ENCODE assay signal across 12 mouse cellular contexts in genomic region chr6:42612218-42612617, GRCm38 (mm10). TPM values are rescaled to one million over a fixed set of nuclear protein-coding genes. Genes with fewer than 3 reads are reported as not detected.
DNase-seq lines count a peak whose midpoint lies in the region; ATAC-seq and TF ChIP-seq lines count a peak whose summit lies in the region.
"Had no signal": no experiment of that assay in that cellular context is flagged by ENCODE, and none has a peak within 500 bp of the region (broad histone marks: within the 10 kb centered on the region; RNA-seq: fewer than 3 reads in every experiment).

No protein-coding gene starts in this region.

- intact Hi-C loops in heart, adult 2 months (cut with DNase I) = loop anchor here (10.0 kb wide), 1 partner anchor 253 kb away; no protein-coding TSS in a partner anchor

- H3K27ac ChIP-seq in heart, adult 2 months = no peak overlapping the region
- no peak overlapping the region for H3K27ac ChIP-seq in heart, embryonic 11.5 days (ENCODE audit: low read depth, low read length)
- no peak overlapping the region for H3K27ac ChIP-seq in lung, postnatal 0 days (ENCODE audit: low read length)
- H3K27ac ChIP-seq: stomach, embryonic 15.5 days had no signal

- H3K79me2 ChIP-seq in heart, adult 2 months (replicated peaks; ENCODE audit: control insufficient read depth, insufficient read depth, low read length) = no peaks in the 10 kb centered on the region

- no peak for ATAC-seq in heart, embryonic 11.5 days (replicated peaks; ENCODE audit: insufficient number of reproducible peaks, low FRiP score, low TSS enrichment)
- no peak for ATAC-seq in lung, postnatal 0 days

- no peak for DNase-seq in heart, adult 2 months
- peak; percentile 77 for DNase-seq in lung, postnatal 0 days (ENCODE audit: low spot score)
- no peak for DNase-seq in lung, postnatal 14 days
- peak; percentile 69 for DNase-seq in adipocyte (ENCODE audit: low spot score)
- peak; percentile 62 for DNase-seq in retina, embryonic 14.5 days (ENCODE audit: low spot score)
- DNase-seq in adrenal gland, postnatal 14 days = no peak

- no peaks in the 10 kb centered on the region; the same call in 1 of the 2 replicates for H3K9me3 ChIP-seq in heart, embryonic 11.5 days (replicated peaks; ENCODE audit: control insufficient read depth, low read length)
- H3K9me3 ChIP-seq in lung, postnatal 0 days (ENCODE audit: low read length) = no peaks in the 10 kb centered on the region
- H3K9me3 ChIP-seq: stomach, embryonic 15.5 days had no signal

- no peaks in the 10 kb centered on the region for H3K36me3 ChIP-seq in heart, adult 2 months (ENCODE audit: control insufficient read depth, insufficient read depth, low read length)
- H3K36me3 ChIP-seq in heart, embryonic 11.5 days (ENCODE audit: control insufficient read depth, insufficient read depth, low read length) = no peaks in the 10 kb centered on the region
- no peaks in the 10 kb centered on the region for H3K36me3 ChIP-seq in lung, postnatal 0 days (ENCODE audit: insufficient read depth, low read length)
- H3K36me3 ChIP-seq: stomach, embryonic 15.5 days had no signal

- peak; percentile 82 for TF ChIP-seq CTCF in heart, adult 2 months (IDR thresholded peaks at IDR 0.05)
- TF ChIP-seq CTCF in lung, postnatal 0 days (IDR thresholded peaks at IDR 0.05) = peak; percentile 71

- H3K27me3 ChIP-seq in heart, adult 2 months (ENCODE audit: control insufficient read depth, insufficient read depth, low read length) = no peaks in the 10 kb centered on the region
- H3K27me3 ChIP-seq in heart, embryonic 11.5 days (ENCODE audit: control insufficient read depth, insufficient read depth, low read length) = no peaks in the 10 kb centered on the region
- no peaks in the 10 kb centered on the region for H3K27me3 ChIP-seq in lung, postnatal 0 days (replicated peaks; ENCODE audit: insufficient read depth, low read length)
- H3K27me3 ChIP-seq: stomach, embryonic 15.5 days had no signal

- H3K9ac ChIP-seq in heart, adult 2 months (ENCODE audit: low read depth, low read length) = no peak overlapping the region
- no peak overlapping the region for H3K9ac ChIP-seq in heart, embryonic 11.5 days (ENCODE audit: low read depth, low read length)
- no peak overlapping the region for H3K9ac ChIP-seq in lung, postnatal 0 days (replicated peaks; ENCODE audit: low read depth)
- H3K9ac ChIP-seq: stomach, embryonic 15.5 days had no signal

- H3K4me1 ChIP-seq in heart, adult 2 months (ENCODE audit: control insufficient read depth, insufficient read depth, low read length) = no peaks in the 10 kb centered on the region
- no peaks in the 10 kb centered on the region; the same call in 1 of the 2 replicates for H3K4me1 ChIP-seq in heart, embryonic 11.5 days (ENCODE audit: control insufficient read depth, insufficient read depth, low read length)
- no peaks in the 10 kb centered on the region for H3K4me1 ChIP-seq in lung, postnatal 0 days (ENCODE audit: insufficient read depth, low read depth, low read length)
- H3K4me1 ChIP-seq: stomach, embryonic 15.5 days had no signal

- H3K4me2 ChIP-seq in heart, embryonic 11.5 days = no peak overlapping the region
- no peak overlapping the region for H3K4me2 ChIP-seq in lung, postnatal 0 days (replicated peaks; ENCODE audit: low read depth, low read length)
- H3K4me2 ChIP-seq: stomach, embryonic 15.5 days had no signal

- H3K4me3 ChIP-seq in heart, adult 2 months = no peak overlapping the region
- no peak overlapping the region for H3K4me3 ChIP-seq in heart, embryonic 11.5 days (ENCODE audit: low read depth, low read length)
- H3K4me3 ChIP-seq in lung, postnatal 0 days (ENCODE audit: low read depth, low read length) = no peak overlapping the region
- H3K4me3 ChIP-seq: myocyte; stomach, embryonic 15.5 days had no signal

- no peak for TF ChIP-seq POLR2A in heart, adult 2 months (IDR thresholded peaks at IDR 0.05; ENCODE audit: insufficient read depth, low read depth, low read length)

- TF ChIP-seq EP300 in heart, adult 2 months (IDR thresholded peaks at IDR 0.05; ENCODE audit: insufficient read depth, low read depth, low read length) = no peak
- no peak for TF ChIP-seq EP300 in lung, postnatal 0 days (IDR thresholded peaks at IDR 0.05)

RNA-seq across cellular contexts. Expression of gene Tcaf3, which starts 14.7 kb away (rescaled TPM):
- total RNA-seq in heart, adult 2 months (2021) = not detected
- not detected in 2 replicates for polyA plus RNA-seq in heart, adult 2 months (2012; rRNA removed)
- polyA plus RNA-seq in heart, embryonic 11.5 days (2014; fragmentation: Nextera tagmentation; extraction: Ambion mirVana) = not detected in 2 replicates
- polyA plus RNA-seq in lung, postnatal 0 days (2015; fragmentation: Nextera tagmentation; extraction: Ambion mirVana) = 0.05 TPM in 1 of 2 replicates, not detected in the other
- not detected in 2 replicates for total RNA-seq in adrenal gland, postnatal 14 days (2021)
- total RNA-seq: adrenal gland, adult 18-20 months; layer of hippocampus, adult 18-20 months had no signal
- polyA plus RNA-seq: frontal cortex, adult 2 months; myocyte; stomach, embryonic 15.5 days had no signal

RNA-seq across cellular contexts. Expression of gene Tcaf2, which starts 32.8 kb away (rescaled TPM):
- total RNA-seq in heart, adult 2 months (2021) = 1 to 10 TPM; 2.7 to 3.6 TPM
- 1.1 TPM in 2 replicates for polyA plus RNA-seq in heart, adult 2 months (2012; rRNA removed)
- 1.3 and 1.4 TPM in 2 replicates for polyA plus RNA-seq in heart, embryonic 11.5 days (2014; fragmentation: Nextera tagmentation; extraction: Ambion mirVana)
- 2.7 TPM in 2 replicates for polyA plus RNA-seq in lung, postnatal 0 days (2015; fragmentation: Nextera tagmentation; extraction: Ambion mirVana)
- total RNA-seq in adrenal gland, postnatal 14 days (2021) = 9.1 and 9.6 TPM in 2 replicates

Comparison
In these comparisons a context has a peak if more than half of its experiments do, and no peak if none do; other contexts are left out.
1. DNase-seq: peak in lung, postnatal 0 days (single experiment), adipocyte (single experiment) and retina, embryonic 14.5 days (single experiment); none in heart, adult 2 months (0 of 2), lung, postnatal 14 days (single experiment) and adrenal gland, postnatal 14 days (single experiment).